ENCODE assay signal across 31 mouse cellular contexts in the genomic region with DNA sequence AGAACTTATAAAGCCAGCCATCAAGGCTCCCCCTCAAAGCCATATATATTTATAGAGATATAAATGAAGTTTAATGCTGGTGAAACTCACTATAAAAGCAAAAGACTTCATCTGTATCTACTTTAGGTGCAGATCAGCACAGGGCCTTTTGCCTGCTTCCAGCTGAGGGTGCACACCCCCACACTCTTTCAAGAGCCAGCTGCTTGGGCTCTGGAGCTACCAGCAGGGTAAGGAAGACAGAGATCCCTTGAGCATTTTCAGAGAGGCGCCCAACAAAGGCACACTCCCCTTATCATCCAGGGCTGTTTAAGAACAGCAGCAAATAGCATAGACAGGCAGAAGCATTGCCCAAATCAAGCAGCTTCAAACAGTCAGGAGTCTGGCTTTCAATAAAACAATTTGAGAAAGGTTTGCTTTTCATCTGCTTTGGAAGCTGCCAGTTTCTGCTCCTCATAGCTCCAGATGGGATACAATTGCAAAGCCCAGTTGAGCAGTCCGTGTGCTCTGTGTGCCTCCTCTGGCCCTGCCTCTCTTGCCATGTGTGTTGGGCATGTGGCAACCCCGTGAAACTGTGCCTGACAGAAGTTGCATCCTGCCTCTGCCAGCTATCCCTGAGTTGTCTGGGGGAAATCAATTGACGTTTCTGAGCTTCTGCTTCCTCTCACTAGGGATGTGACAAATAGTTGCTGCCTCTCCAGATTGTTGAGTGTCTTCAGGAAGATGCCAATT. TPM values are rescaled to one million over a fixed set of nuclear protein-coding genes. Genes with fewer than 3 reads are reported as not detected.
A peak's percentile ranks its signal among the peaks of the same experiment; 100 is the strongest.
DNase-seq lines count a peak whose midpoint lies in the region; ATAC-seq and TF ChIP-seq lines count a peak whose summit lies in the region.
"Had no signal": no experiment of that assay in that cellular context is flagged by ENCODE, and none has a peak within 500 bp of the region (broad histone marks: within the 10 kb centered on the region; RNA-seq: fewer than 3 reads in every experiment).

No protein-coding gene starts in this region.

- no peak overlapping the region for H3K27ac ChIP-seq in forebrain, postnatal 0 days (ENCODE audit: low read depth, low read length)
- no peak overlapping the region for H3K27ac ChIP-seq in forebrain, embryonic 10.5 days
- no peak overlapping the region for H3K27ac ChIP-seq in midbrain, postnatal 0 days (ENCODE audit: low read depth, low read length)
- no peak overlapping the region for H3K27ac ChIP-seq in midbrain, embryonic 10.5 days (replicated peaks)
- H3K27ac ChIP-seq: embryonic facial prominence, embryonic 13.5 days; gastrocnemius, adult 2 months; heart, embryonic 15.5 days; liver, embryonic 13.5 days; midbrain, embryonic 12.5 days had no signal

- H3K9me3 ChIP-seq in forebrain, postnatal 0 days (ENCODE audit: low read length): no peaks in the 10 kb centered on the region
- no peaks in the 10 kb centered on the region for H3K9me3 ChIP-seq in forebrain, embryonic 10.5 days
- H3K9me3 ChIP-seq in midbrain, postnatal 0 days (ENCODE audit: low read length): no peaks in the 10 kb centered on the region
- no peaks in the 10 kb centered on the region for H3K9me3 ChIP-seq in midbrain, embryonic 10.5 days (replicated peaks)
- H3K9me3 ChIP-seq: embryonic facial prominence, embryonic 13.5 days; heart, embryonic 15.5 days; liver, embryonic 13.5 days; midbrain, embryonic 12.5 days had no signal

- no peaks in the 10 kb centered on the region for H3K4me1 ChIP-seq in forebrain, postnatal 0 days (ENCODE audit: insufficient read depth)
- peaks cover 27% of the 10 kb centered on the region for H3K4me1 ChIP-seq in forebrain, embryonic 10.5 days
- 0 out of 2 replicates have a peak, but pooled peaks cover 5% of the 10 kb centered on the region for H3K4me1 ChIP-seq in midbrain, postnatal 0 days (ENCODE audit: insufficient read depth, low read length)
- peaks cover 41% of the 10 kb centered on the region for H3K4me1 ChIP-seq in midbrain, embryonic 10.5 days
- H3K4me1 ChIP-seq: embryonic facial prominence, embryonic 13.5 days; liver, embryonic 13.5 days had no signal

- no peak overlapping the region for H3K4me2 ChIP-seq in forebrain, postnatal 0 days (ENCODE audit: low read depth)
- H3K4me2 ChIP-seq in midbrain, postnatal 0 days (ENCODE audit: low read depth, low read length, poor library complexity, severe bottlenecking): no peak overlapping the region
- H3K4me2 ChIP-seq: embryonic facial prominence, embryonic 13.5 days; heart, embryonic 15.5 days; liver, embryonic 13.5 days; midbrain, embryonic 12.5 days had no signal

- no peak overlapping the region for H3K4me3 ChIP-seq in forebrain, postnatal 0 days (ENCODE audit: low read depth, low read length)
- H3K4me3 ChIP-seq in forebrain, embryonic 10.5 days: no peak overlapping the region
- H3K4me3 ChIP-seq in midbrain, postnatal 0 days (ENCODE audit: low read depth, low read length): no peak overlapping the region
- H3K4me3 ChIP-seq in midbrain, embryonic 10.5 days: no peak overlapping the region
- H3K4me3 ChIP-seq: embryonic facial prominence, embryonic 13.5 days; erythroblast, embryonic 14.5 days; gastrocnemius, adult 2 months; heart, embryonic 15.5 days; liver, embryonic 13.5 days; midbrain, embryonic 12.5 days had no signal

- WGBS in forebrain, postnatal 0 days: 35% methylated on average over 4 of the region's 4 CpGs
- WGBS in forebrain, embryonic 10.5 days: 56% methylated on average over 4 of the region's 4 CpGs
- WGBS in midbrain, postnatal 0 days: 34% methylated on average over 4 of the region's 4 CpGs
- WGBS in midbrain, embryonic 10.5 days: 45% methylated on average over 4 of the region's 4 CpGs

- ATAC-seq in forebrain, postnatal 0 days: peak; percentile 71; the same call in 1 of the 2 replicates
- ATAC-seq in midbrain, postnatal 0 days (ENCODE audit: low FRiP score): no peak
- ATAC-seq: intestine, postnatal 0 days; Patski had no signal

- no peak overlapping the region for H3K9ac ChIP-seq in forebrain, postnatal 0 days
- H3K9ac ChIP-seq in midbrain, postnatal 0 days (replicated peaks; ENCODE audit: low read length, poor library complexity, severe bottlenecking): no peak overlapping the region
- H3K9ac ChIP-seq: embryonic facial prominence, embryonic 13.5 days; heart, embryonic 15.5 days; liver, embryonic 13.5 days; midbrain, embryonic 12.5 days had no signal

- no peaks in the 10 kb centered on the region for H3K36me3 ChIP-seq in forebrain, postnatal 0 days (ENCODE audit: insufficient read depth)
- H3K36me3 ChIP-seq in forebrain, embryonic 10.5 days (replicated peaks): no peaks in the 10 kb centered on the region
- no peaks in the 10 kb centered on the region for H3K36me3 ChIP-seq in midbrain, postnatal 0 days (ENCODE audit: insufficient read depth, low read length)
- H3K36me3 ChIP-seq in midbrain, embryonic 10.5 days: no peaks in the 10 kb centered on the region
- H3K36me3 ChIP-seq: embryonic facial prominence, embryonic 13.5 days; G1E; heart, embryonic 15.5 days; liver, embryonic 13.5 days; midbrain, embryonic 12.5 days had no signal

- no peak for DNase-seq in forebrain, postnatal 0 days
- no peak for DNase-seq in forebrain, embryonic 10.5 days (ENCODE audit: extremely low spot score, low spot score)
- peak; percentile 26 for DNase-seq in layer of hippocampus, adult 9-11 months
- no peak for DNase-seq in layer of hippocampus, adult 8-10 months (ENCODE audit: low spot score in 2 of 2)
- DNase-seq in midbrain, postnatal 0 days (ENCODE audit: low spot score): peak; percentile 38
- DNase-seq in midbrain, embryonic 10.5 days (ENCODE audit: low spot score): no peak
- DNase-seq in spleen, adult 12 weeks (ENCODE audit: low spot score): no peak
- DNase-seq: adrenal gland, postnatal 36 days; B cell, adult 2 months; cerebellum, adult 11 months; cerebellum, postnatal 36 days; embryo, embryonic 11 days; gastrocnemius, adult 2 months; heart, postnatal 36 days; kidney, postnatal 25 days; liver, embryonic 13.5 days; lung, adult 2 months; lung, postnatal 14 days; right cerebral cortex, postnatal 14 days had no signal

- H3K27me3 ChIP-seq in forebrain, postnatal 0 days (ENCODE audit: insufficient read depth, low read length): no peaks in the 10 kb centered on the region
- no peaks in the 10 kb centered on the region for H3K27me3 ChIP-seq in forebrain, embryonic 10.5 days (ENCODE audit: poor library complexity, severe bottlenecking)
- H3K27me3 ChIP-seq in midbrain, postnatal 0 days (ENCODE audit: insufficient read depth, low read length): no peaks in the 10 kb centered on the region
- peaks cover 3% of the 10 kb centered on the region; the same call in 1 of the 2 replicates for H3K27me3 ChIP-seq in midbrain, embryonic 10.5 days (ENCODE audit: low read depth, poor library complexity, severe bottlenecking)
- H3K27me3 ChIP-seq: embryonic facial prominence, embryonic 13.5 days; liver, embryonic 13.5 days; Patski had no signal

- TF ChIP-seq CTCF in forebrain, postnatal 0 days (IDR thresholded peaks at IDR 0.05; ENCODE audit: low read depth): no peak
- no peak for TF ChIP-seq CTCF in midbrain, postnatal 0 days (IDR thresholded peaks at IDR 0.05)

RNA-seq across cellular contexts. Expression of gene Tnr, which starts 9.4 kb away (rescaled TPM):
- total RNA-seq in forebrain, postnatal 0 days (2014; rRNA removed): 45.7 and 51.9 TPM in 2 replicates
- polyA plus RNA-seq in forebrain, postnatal 0 days (2015; fragmentation: Nextera tagmentation; extraction: Ambion mirVana): 4.1 and 6.2 TPM in 2 replicates
- polyA plus RNA-seq in forebrain, embryonic 10.5 days (2016; fragmentation: Nextera tagmentation; extraction: Ambion mirVana): 0.05 and 0.16 TPM in 2 replicates
- 100 to 1,000 TPM; 120 to 153 (median 134) TPM for total RNA-seq in layer of hippocampus, adult 8-10 months (2022)
- total RNA-seq in midbrain, postnatal 0 days (2014; rRNA removed): 49.7 and 50.9 TPM in 2 replicates
- polyA plus RNA-seq in midbrain, postnatal 0 days (2015; fragmentation: Nextera tagmentation; extraction: Ambion mirVana): 3.4 and 5.8 TPM in 2 replicates
- 0.05 and 0.53 TPM in 2 replicates for polyA plus RNA-seq in midbrain, embryonic 10.5 days (2016; fragmentation: Nextera tagmentation; extraction: Ambion mirVana)
- total RNA-seq: CH12.LX; gastrocnemius, adult 2 months; megakaryocyte progenitor cell, adult 5-6 weeks; monocyte, adult 5-6 weeks had no signal
- polyA plus RNA-seq: erythroblast, embryonic 14.5 days; G1E; kidney, embryonic 14.5 days; spleen, adult 2 months had no signal

Comparison
In these comparisons a context has a peak if more than half of its experiments do, and no peak if none do; other contexts are left out.
1. DNase-seq: peak in layer of hippocampus, adult 9-11 months (single experiment) and midbrain, postnatal 0 days (single experiment); none in forebrain, postnatal 0 days (single experiment), forebrain, embryonic 10.5 days (single experiment), layer of hippocampus, adult 8-10 months (0 of 2), midbrain, embryonic 10.5 days (single experiment) and spleen, adult 12 weeks (single experiment).